Mouse (Mus musculus) spleen, adult 2 months (tissue): ENCODE data around the gene Upp2. TPM values are rescaled to one million over a fixed set of nuclear protein-coding genes. Genes with fewer than 3 reads are reported as not detected.

Experiments
- DNase-seq, 2 experiments: peaks; one replicate each; pipeline versions ENCODE4 v3.0.0 to v3.0.0-alpha.2; 2012 to 2021; ENCODE audit warnings: low spot score in 2 of 2, low read depth in 1 of 2
- H3K27ac ChIP-seq: fragments of 200-500 bp; 2 replicates; pipeline ENCODE4 v1.5.1; 2012; ENCODE audit warnings: low read length, inconsistent platforms; ENCODE audit not compliant: insufficient read depth
- H3K27me3 ChIP-seq: fragments of 200-500 bp; 2 replicates; pipeline ENCODE4 v1.6.1; 2012; ENCODE audit warnings: mild to moderate bottlenecking, moderate library complexity, low read length, inconsistent platforms; ENCODE audit not compliant: control insufficient read depth, insufficient read depth
- H3K36me3 ChIP-seq: fragments of 200-500 bp; 2 replicates; pipeline ENCODE4 v1.6.1; 2012; ENCODE audit warnings: mild to moderate bottlenecking, low read length, inconsistent platforms; ENCODE audit not compliant: control insufficient read depth, insufficient read depth
- H3K4me1 ChIP-seq: fragments of 200-500 bp; 2 replicates; pipeline ENCODE4 v1.6.1; 2011; ENCODE audit warnings: inconsistent platforms; ENCODE audit not compliant: control insufficient read depth, insufficient read depth, insufficient read length
- H3K4me3 ChIP-seq: fragments of 200-500 bp; 2 replicates; pipeline ENCODE4 v1.5.1; 2011; ENCODE audit warnings: mild to moderate bottlenecking, inconsistent platforms; ENCODE audit not compliant: insufficient read depth, insufficient read length; ENCODE audit errors: extremely low read depth
- CTCF ChIP-seq: fragments of 200-500 bp; IDR thresholded peaks from 2 replicates; pipeline ENCODE4 v1.5.1; 2011; ENCODE audit warnings: mild to moderate bottlenecking, inconsistent platforms; ENCODE audit not compliant: insufficient read depth, insufficient read length, insufficient replicate concordance; ENCODE audit errors: extremely low read depth
- POLR2A ChIP-seq: fragments of 200-500 bp; IDR thresholded peaks from 2 replicates; pipeline ENCODE4 v1.6.1; 2011; ENCODE audit warnings: low read depth, low read length, inconsistent platforms
- WGBS: fragments of 180-500 bp; shearing (Covaris S2); methylation state at CpG from one replicate; pipeline ENCODE4 v1.1.7; 2018; 5-methylcytosine and 5-hydroxymethylcytosine counted together
- polyA plus RNA-seq: library from polyadenylated mRNA; depleted of rRNA; stranded (reverse); fragments of >200 nt; gene quantifications from 2 replicates; pipeline ENCODE4 v1.2.3, GENCODE M21; 2012

The Upp2 gene
- polyA plus RNA-seq, 1 experiment, result 1.3 TPM

- H3K27ac ChIP-seq, result no peak overlapping the region
- WGBS, result 60% methylated on average over 6 of the region's 6 CpGs
- peaks cover 13% of the 10 kb centered on the region for H3K27me3 ChIP-seq
- peak overlapping the region; percentile 82 for H3K4me3 ChIP-seq
- H3K4me1 ChIP-seq, result no peaks in the 10 kb centered on the region
- TF ChIP-seq POLR2A (no peak), CTCF (no peak)
- H3K36me3 ChIP-seq, result no peaks in the 10 kb centered on the region
- DNase-seq, result no peak
These were observed 1.1 kb upstream of the Upp2 start for GRCm38 (mm10) chr2:58566049-58566409.

GRCm38 (mm10) chr2:58566410-58567065, 560 bp upstream of the Upp2 start:
- Histone ChIP-seq H3K36me3 (no peaks in the 10 kb centered on the region), H3K4me3 (peak overlapping the region; percentile 82), H3K4me1 (no peaks in the 10 kb centered on the region), H3K27ac (peak overlapping the region; percentile 57; the same call in 1 of the 2 replicates), H3K27me3 (peaks cover 13% of the 10 kb centered on the region)
- peak in 1 of 2 experiments; percentile 13 for DNase-seq
- WGBS, result 2% methylated on average over 53 of the region's 78 CpGs
- TF ChIP-seq POLR2A (no peak), CTCF (no peak)

- H3K4me1 ChIP-seq, result no peaks in the 10 kb centered on the region
- DNase-seq, result no peak
- no peak overlapping the region for H3K4me3 ChIP-seq
- H3K27ac ChIP-seq, result no peak overlapping the region
- no peaks in the 10 kb centered on the region for H3K36me3 ChIP-seq
- TF ChIP-seq POLR2A, result no peak
- no peak for TF ChIP-seq CTCF
- peaks cover 13% of the 10 kb centered on the region for H3K27me3 ChIP-seq
- 34% methylated on average over 12 of the region's 12 CpGs for WGBS
These were observed 995 bp downstream of the Upp2 start for GRCm38 (mm10) chr2:58567866-58568719.

- DNase-seq, result no peak
- 80% methylated on average over 4 of the region's 4 CpGs for WGBS
- no peaks in the 10 kb centered on the region for H3K4me1 ChIP-seq
These were observed 1.9 kb downstream of the Upp2 start for GRCm38 (mm10) chr2:58568841-58569645.

GRCm38 (mm10) chr2:58574167-58574566, 7.1 kb downstream of the Upp2 start:
- WGBS, result 86% methylated on average over 2 of the region's 2 CpGs
- TF ChIP-seq CTCF, result no peak
- TF ChIP-seq POLR2A, result no peak
- H3K4me1 ChIP-seq, result no peaks in the 10 kb centered on the region
- no peaks in the 10 kb centered on the region for H3K36me3 ChIP-seq
- H3K27me3 ChIP-seq, result no peaks in the 10 kb centered on the region
- no peak overlapping the region for H3K27ac ChIP-seq
- DNase-seq, result no peak
- no peak overlapping the region for H3K4me3 ChIP-seq

More at GRCm38 (mm10) chr2:58568841-58569645, 1.9 kb downstream of the Upp2 start:
- Histone ChIP-seq H3K27me3 (peaks cover 13% of the 10 kb centered on the region), H3K27ac (no peak overlapping the region), H3K4me3 (no peak overlapping the region), H3K36me3 (no peaks in the 10 kb centered on the region)
- TF ChIP-seq CTCF (no peak), POLR2A (no peak)

- Histone ChIP-seq H3K4me1 (no peaks in the 10 kb centered on the region), H3K27ac (no peak overlapping the region), H3K4me3 (no peak overlapping the region), H3K27me3 (no peaks in the 10 kb centered on the region), H3K36me3 (no peaks in the 10 kb centered on the region)
- no peak for TF ChIP-seq CTCF
- no peak for TF ChIP-seq POLR2A
- no peak for DNase-seq
- 86% methylated on average over 10 of the region's 10 CpGs for WGBS
These were observed 19.2 kb downstream of the Upp2 start for GRCm38 (mm10) chr2:58586311-58586710.
